Mouse (Mus musculus): ENCODE data around the gene Slc22a3. TPM values are rescaled to one million over a fixed set of nuclear protein-coding genes. Genes with fewer than 3 reads are reported as not detected.

The Slc22a3 gene
- 3.3 and 4.5 TPM in 2 replicates for polyA plus RNA-seq (2012; rRNA removed)

DNA sequence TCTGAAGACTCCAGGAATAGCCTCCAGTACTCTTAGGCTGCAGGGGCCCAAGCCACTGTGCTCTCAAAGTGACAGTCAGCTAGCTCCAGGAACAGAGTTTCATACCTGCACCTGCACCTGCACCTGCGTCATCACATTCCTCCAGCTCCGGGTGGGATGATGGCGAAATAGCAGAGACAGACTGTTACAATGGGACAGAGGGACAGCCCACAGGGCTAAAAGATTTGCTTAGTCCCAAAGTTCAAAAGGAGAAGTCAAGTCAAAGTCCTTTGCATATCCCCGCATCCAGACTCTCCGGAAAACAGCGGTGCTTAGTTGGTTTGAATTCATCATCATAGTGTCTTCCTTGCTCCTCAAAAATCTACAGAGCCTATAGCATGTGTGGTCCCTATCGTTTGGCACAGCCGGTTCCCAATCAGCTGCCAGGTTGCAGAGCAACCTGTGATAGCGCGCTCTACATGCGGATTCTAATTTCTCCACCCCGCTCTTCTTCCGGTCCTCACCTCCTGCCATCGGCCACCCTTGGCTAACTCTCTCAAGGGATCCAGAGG is at the start of gene Slc22a3:
Gene Slc22a3, minus strand, starts transcription at position 51 of the 551 bp plus-strand sequence.
- 81% methylated on average over 14 of the region's 14 CpGs for WGBS
- Histone ChIP-seq H3K4me3 (ENCODE audit: control insufficient read depth, insufficient read depth, low read length) (peak within 1 kb of the TSS; percentile 43), H3K36me3 (ENCODE audit: control insufficient read depth, insufficient read depth, low read length) (no peaks in the 10 kb centered on the region), H3K27me3 (ENCODE audit: control insufficient read depth, insufficient read depth, low read length) (no peaks in the 10 kb centered on the region), H3K4me1 (replicated peaks; ENCODE audit: control insufficient read depth, insufficient read depth, low read length) (peaks cover 22% of the 10 kb centered on the region), H3K27ac (ENCODE audit: control insufficient read depth, insufficient read depth, low read length) (no peak within 1 kb of the TSS)
- DNase-seq, result no peak
- TF ChIP-seq CTCF (IDR thresholded peaks at IDR 0.05; ENCODE audit: borderline replicate concordance, control insufficient read depth, extremely low read depth, insufficient read depth, low read length, poor library complexity) (no peak), POLR2A (IDR thresholded peaks at IDR 0.05; ENCODE audit: control insufficient read depth, extremely low read depth, insufficient read depth, low read length, poor library complexity) (no peak)

DNA sequence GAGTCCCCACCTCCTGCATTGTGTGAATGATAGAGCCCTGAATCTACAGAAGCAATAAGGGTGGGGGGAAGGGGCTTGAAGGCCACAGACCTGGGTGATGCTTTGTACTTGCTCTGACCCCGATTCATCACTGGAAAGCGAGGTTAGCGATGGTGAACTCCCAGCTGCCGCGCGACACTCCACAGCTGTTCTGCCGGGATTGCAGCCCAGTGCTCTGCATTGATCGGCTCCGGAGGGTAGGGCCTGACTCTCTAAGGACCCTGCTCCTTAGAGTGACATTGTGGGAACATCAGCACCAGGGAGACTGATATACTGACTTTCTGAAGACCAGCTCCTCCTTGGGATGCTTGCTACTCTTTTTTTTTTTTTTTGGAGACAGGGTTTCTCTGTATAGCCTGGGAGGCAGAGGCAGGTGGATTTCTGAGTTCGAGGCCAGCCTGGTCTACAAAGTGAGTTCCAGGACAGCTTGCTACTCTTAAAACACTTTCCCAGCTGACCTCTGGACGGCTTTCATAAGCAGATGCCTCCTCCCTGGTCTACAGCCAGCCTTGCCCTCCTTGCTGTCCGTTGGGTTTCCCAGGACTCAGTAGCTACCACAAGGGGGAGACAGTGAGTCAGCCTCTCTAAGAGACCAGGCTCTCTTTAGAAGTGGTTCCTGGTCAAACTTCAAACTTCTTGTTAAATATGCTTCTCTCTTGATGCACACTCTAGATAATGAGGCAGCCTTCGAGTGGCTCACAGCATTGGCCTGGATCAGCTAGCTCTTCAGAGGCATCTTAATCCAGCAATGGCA is 27.0 kb upstream of the Slc22a3 start:
- no peak overlapping the region for H3K4me3 ChIP-seq (ENCODE audit: control insufficient read depth, insufficient read depth, low read length)
- TF ChIP-seq POLR2A (IDR thresholded peaks at IDR 0.05; ENCODE audit: control insufficient read depth, extremely low read depth, insufficient read depth, low read length, poor library complexity), result no peak
- TF ChIP-seq CTCF (IDR thresholded peaks at IDR 0.05; ENCODE audit: borderline replicate concordance, control insufficient read depth, extremely low read depth, insufficient read depth, low read length, poor library complexity), result peak; percentile 56; the same call in 1 of the 2 replicates
- H3K27ac ChIP-seq (ENCODE audit: control insufficient read depth, insufficient read depth, low read length), result no peak overlapping the region
- no peaks in the 10 kb centered on the region for H3K4me1 ChIP-seq (replicated peaks; ENCODE audit: control insufficient read depth, insufficient read depth, low read length)
- 70% methylated on average over 13 of the region's 13 CpGs for WGBS
- H3K36me3 ChIP-seq (ENCODE audit: control insufficient read depth, insufficient read depth, low read length), result no peaks in the 10 kb centered on the region
- H3K27me3 ChIP-seq (ENCODE audit: control insufficient read depth, insufficient read depth, low read length), result no peaks in the 10 kb centered on the region
- peak; percentile 66 for DNase-seq

DNA sequence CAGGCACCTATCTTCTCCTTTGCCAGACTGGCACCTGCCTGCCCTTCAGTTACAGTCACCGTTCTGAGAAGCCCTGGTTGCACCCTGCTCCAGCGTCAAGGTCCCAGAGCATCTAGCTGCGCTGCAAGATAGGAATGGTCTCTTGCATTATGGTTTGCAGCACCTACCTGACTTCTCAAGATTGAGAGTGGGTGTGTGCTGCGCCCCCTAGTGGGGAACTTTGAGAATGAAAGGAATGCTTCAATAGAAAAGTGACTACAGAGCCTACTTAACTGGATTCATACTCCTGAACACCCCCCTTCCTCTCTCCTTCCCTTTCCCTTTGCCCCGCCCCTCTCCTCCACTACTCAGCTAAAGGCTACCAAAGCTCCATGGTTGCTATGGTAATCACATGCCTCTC is 24.6 kb upstream of the Slc22a3 start:
- peak; percentile 70 for DNase-seq
- no peaks in the 10 kb centered on the region for H3K4me1 ChIP-seq (replicated peaks; ENCODE audit: control insufficient read depth, insufficient read depth, low read length)
- no peak overlapping the region for H3K4me3 ChIP-seq (ENCODE audit: control insufficient read depth, insufficient read depth, low read length)
- H3K36me3 ChIP-seq (ENCODE audit: control insufficient read depth, insufficient read depth, low read length), result no peaks in the 10 kb centered on the region
- TF ChIP-seq CTCF (IDR thresholded peaks at IDR 0.05; ENCODE audit: borderline replicate concordance, control insufficient read depth, extremely low read depth, insufficient read depth, low read length, poor library complexity), result peak; percentile 59; the same call in 1 of the 2 replicates
- no peak for TF ChIP-seq POLR2A (IDR thresholded peaks at IDR 0.05; ENCODE audit: control insufficient read depth, extremely low read depth, insufficient read depth, low read length, poor library complexity)
- H3K27me3 ChIP-seq (ENCODE audit: control insufficient read depth, insufficient read depth, low read length), result no peaks in the 10 kb centered on the region
- no peak overlapping the region for H3K27ac ChIP-seq (ENCODE audit: control insufficient read depth, insufficient read depth, low read length)
- 40% methylated on average over 5 of the region's 5 CpGs for WGBS

DNA sequence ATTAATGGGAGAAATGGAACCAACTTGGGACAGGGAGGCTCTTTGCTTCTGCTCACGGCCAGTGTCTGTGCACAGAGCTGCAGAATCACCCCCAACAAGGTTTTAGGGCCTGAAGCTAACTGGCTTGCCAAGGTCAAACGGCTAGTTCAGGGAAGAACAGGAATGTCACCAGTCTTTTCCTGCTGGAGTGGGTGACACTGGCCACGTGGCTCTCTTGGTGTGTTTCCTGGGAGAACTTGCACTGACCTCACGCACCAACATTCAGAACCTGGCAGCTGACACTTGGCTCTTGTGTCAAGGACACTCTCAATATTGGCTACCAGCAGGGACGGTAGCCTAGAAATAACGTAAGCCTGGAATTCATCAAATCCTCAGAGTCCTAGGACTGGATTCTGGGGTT is 22.6 kb upstream of the Slc22a3 start:
- no peak for TF ChIP-seq CTCF (IDR thresholded peaks at IDR 0.05; ENCODE audit: borderline replicate concordance, control insufficient read depth, extremely low read depth, insufficient read depth, low read length, poor library complexity)
- no peak for TF ChIP-seq POLR2A (IDR thresholded peaks at IDR 0.05; ENCODE audit: control insufficient read depth, extremely low read depth, insufficient read depth, low read length, poor library complexity)
- Histone ChIP-seq H3K4me1 (replicated peaks; ENCODE audit: control insufficient read depth, insufficient read depth, low read length) (no peaks in the 10 kb centered on the region), H3K36me3 (ENCODE audit: control insufficient read depth, insufficient read depth, low read length) (no peaks in the 10 kb centered on the region), H3K27me3 (ENCODE audit: control insufficient read depth, insufficient read depth, low read length) (no peaks in the 10 kb centered on the region), H3K4me3 (ENCODE audit: control insufficient read depth, insufficient read depth, low read length) (no peak overlapping the region), H3K27ac (ENCODE audit: control insufficient read depth, insufficient read depth, low read length) (no peak overlapping the region)
- no peak for DNase-seq
- WGBS, result 96% methylated on average over 6 of the region's 6 CpGs

DNA sequence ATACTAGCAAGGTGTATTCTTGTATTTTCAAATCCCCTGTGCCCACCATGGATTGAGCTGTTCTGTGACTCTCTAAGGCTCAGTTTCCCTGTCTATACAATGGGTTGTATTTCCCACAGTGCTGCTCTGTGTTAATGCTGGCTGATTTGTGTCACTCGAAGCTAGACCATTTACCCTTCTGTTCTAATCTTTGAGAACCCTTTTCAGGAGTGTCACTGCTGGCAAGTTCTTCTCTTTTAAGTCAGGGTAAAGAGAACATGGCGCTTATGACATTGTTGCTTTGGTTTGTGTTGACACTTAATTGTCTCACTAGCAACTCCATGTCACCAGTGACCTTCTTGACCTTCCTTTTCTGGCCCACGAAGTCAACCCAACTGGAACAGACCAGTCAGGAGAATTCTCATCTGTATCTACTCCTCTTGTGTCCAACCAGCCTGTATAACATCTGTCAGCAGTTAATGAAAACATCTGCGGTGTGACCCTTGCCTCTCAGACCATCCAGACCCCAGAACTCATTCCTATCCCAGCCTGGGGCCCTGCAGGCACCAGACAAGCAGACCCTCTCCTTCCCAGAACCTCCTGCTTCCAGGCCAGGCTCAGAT is 22.0 kb upstream of the Slc22a3 start:
- Histone ChIP-seq H3K27me3 (ENCODE audit: control insufficient read depth, insufficient read depth, low read length) (no peaks in the 10 kb centered on the region), H3K4me3 (ENCODE audit: control insufficient read depth, insufficient read depth, low read length) (no peak overlapping the region), H3K36me3 (ENCODE audit: control insufficient read depth, insufficient read depth, low read length) (no peaks in the 10 kb centered on the region), H3K4me1 (replicated peaks; ENCODE audit: control insufficient read depth, insufficient read depth, low read length) (no peaks in the 10 kb centered on the region), H3K27ac (ENCODE audit: control insufficient read depth, insufficient read depth, low read length) (no peak overlapping the region)
- WGBS, result 91% methylated on average over 4 of the region's 4 CpGs
- TF ChIP-seq POLR2A (IDR thresholded peaks at IDR 0.05; ENCODE audit: control insufficient read depth, extremely low read depth, insufficient read depth, low read length, poor library complexity) (no peak), CTCF (IDR thresholded peaks at IDR 0.05; ENCODE audit: borderline replicate concordance, control insufficient read depth, extremely low read depth, insufficient read depth, low read length, poor library complexity) (no peak)
- DNase-seq, result no peak

DNA sequence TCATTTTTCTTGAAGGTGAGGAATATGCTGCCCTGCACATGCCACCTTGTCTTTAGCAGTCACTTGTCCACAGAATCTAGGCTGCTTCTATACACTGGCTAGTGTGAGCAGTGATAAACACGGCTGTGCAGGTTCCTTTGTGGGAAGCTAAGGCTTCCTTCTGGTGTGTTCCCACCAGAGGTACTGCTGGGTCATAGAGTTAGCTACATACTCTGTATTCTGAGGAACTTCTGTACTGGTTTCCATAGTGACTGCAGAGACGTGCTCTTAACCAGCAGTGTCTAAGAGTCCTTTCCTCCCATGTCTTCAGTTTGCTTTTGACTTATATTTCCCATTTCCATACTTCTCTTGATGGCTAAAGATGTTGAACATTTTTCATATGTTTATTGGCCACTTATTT is 11.6 kb upstream of the Slc22a3 start:
- no peak for DNase-seq
- H3K36me3 ChIP-seq (ENCODE audit: control insufficient read depth, insufficient read depth, low read length), result no peaks in the 10 kb centered on the region
- WGBS, result 20% methylated on average over 2 of the region's 2 CpGs
- H3K27me3 ChIP-seq (ENCODE audit: control insufficient read depth, insufficient read depth, low read length), result no peaks in the 10 kb centered on the region
- TF ChIP-seq POLR2A (IDR thresholded peaks at IDR 0.05; ENCODE audit: control insufficient read depth, extremely low read depth, insufficient read depth, low read length, poor library complexity) (no peak), CTCF (IDR thresholded peaks at IDR 0.05; ENCODE audit: borderline replicate concordance, control insufficient read depth, extremely low read depth, insufficient read depth, low read length, poor library complexity) (no peak)
- no peak overlapping the region for H3K4me3 ChIP-seq (ENCODE audit: control insufficient read depth, insufficient read depth, low read length)
- H3K27ac ChIP-seq (ENCODE audit: control insufficient read depth, insufficient read depth, low read length), result no peak overlapping the region
- peaks cover 7% of the 10 kb centered on the region for H3K4me1 ChIP-seq (replicated peaks; ENCODE audit: control insufficient read depth, insufficient read depth, low read length)
